Mouse (Mus musculus): Measurements from ENCODE around the gene Krt77. TPM values are rescaled to one million over a fixed set of nuclear protein-coding genes. Genes with fewer than 3 reads are reported as not detected.

Krt77 gene
- total RNA-seq, 2 experiments from 2014 or later = not detected

DNA sequence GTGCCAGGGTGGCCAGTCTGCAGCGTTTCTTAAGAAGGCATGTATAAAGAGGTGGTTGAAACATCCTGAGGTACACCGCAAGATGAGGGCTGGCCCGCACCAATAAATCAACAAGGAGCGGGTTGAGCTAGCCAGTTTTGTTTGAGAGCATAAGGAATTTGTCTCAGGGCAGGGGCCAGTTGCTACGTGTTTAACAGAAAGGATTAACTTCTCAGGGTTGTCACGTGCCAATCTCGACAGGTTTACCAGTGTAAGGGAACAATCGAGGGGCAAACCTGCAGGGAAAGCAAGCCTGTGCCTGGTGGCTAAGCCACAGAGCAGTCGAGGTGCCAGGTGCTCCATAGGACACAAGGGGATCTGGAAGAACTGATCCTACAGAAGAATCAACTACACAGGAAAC lies 26.3 kb downstream of the Krt77 start:
- no peak for DNase-seq
- intact Hi-C loops (cut with DNase I) = no loop called here

DNA sequence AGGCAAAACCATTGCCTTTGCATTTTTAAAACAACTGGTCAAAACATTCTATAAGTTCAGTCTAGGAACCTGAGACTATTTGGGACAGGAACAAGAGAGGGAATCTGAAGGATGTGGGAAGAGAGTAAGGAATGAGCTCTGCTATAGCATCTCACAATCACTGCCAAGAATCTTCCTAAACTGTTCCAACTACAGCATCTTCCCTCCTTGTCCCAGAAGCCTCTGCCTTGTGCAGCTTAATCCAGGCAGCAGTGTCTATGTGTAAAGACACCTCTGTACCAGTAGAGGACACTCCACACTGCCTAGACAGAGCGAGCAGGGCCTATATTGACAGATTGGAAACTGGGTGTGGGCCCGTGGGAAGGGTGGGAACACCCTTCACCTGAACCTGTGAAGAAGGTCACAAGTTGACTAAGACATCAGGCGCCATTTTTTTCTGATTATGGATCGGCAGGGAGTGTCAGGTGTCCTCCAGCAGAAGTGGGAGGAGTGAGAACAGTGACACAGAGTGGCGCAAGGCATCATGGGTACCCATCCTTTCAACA lies 34.6 kb downstream of the Krt77 start:
- intact Hi-C loops (cut with DNase I) = no loop called here
- no peak for DNase-seq

DNA sequence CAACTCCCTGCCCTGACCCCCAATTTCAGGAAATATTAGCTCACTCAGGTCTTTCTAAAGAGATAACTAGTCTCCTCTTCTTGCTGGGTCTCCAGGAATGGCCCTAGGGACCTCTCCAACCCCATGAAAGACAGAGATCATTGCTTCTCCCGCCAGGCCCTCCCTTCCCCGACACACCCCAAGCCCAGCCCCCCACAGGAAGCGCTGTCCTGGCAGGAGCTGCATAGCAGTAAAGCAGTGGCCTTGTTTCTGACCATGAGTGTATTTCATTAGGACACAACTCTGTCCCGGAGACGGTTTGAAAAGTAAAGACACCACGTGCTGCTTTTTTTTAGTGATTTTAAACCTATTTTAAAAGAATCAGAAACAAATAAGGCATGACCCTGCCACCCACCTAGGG lies 36.4 kb downstream of the Krt77 start:
- intact Hi-C loops (cut with DNase I) = no loop called here
- no peak for DNase-seq

DNA sequence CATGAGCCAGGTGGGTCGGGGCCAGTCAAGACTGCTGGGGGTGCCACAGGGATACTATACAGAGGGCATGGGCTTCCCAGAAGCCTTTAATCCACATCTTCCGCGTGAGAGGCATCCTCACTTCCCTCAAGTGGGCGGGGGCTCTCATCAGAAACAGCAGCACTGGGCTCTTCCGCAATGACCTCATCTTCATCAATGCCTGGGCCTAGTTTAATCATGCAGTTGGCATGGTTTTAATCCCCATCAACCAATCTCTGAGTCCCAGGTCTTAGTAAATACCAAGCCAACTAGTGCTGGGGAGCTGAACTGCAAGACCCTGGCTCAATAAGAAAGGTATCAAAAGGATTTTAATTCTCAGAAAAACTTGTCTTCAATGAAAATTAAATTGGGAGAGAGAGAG lies 40.1 kb downstream of the Krt77 start:
- intact Hi-C loops (cut with DNase I) = no loop called here
- no peak for DNase-seq

DNA sequence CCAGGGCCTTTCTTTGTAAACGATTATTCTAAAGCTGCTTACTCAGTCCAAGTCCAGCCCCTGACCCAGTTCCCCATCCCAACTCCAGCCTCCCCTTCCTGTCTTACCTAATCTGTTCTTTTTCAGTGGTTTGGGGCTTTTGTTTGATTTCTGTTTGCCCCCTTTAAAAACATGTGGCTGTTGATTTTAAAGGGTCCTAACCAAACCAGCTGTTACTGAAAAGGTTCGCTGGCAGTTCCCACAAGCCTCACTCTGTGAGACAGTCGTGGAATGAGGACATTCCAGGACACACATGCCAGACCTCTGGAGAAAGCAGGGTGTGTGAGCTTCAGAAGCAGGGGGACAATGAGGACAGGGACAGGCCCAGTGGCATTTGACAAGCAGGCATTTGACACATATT lies 47.7 kb downstream of the Krt77 start:
- intact Hi-C loops (cut with DNase I) = no loop called here
- DNase-seq = no peak

DNA sequence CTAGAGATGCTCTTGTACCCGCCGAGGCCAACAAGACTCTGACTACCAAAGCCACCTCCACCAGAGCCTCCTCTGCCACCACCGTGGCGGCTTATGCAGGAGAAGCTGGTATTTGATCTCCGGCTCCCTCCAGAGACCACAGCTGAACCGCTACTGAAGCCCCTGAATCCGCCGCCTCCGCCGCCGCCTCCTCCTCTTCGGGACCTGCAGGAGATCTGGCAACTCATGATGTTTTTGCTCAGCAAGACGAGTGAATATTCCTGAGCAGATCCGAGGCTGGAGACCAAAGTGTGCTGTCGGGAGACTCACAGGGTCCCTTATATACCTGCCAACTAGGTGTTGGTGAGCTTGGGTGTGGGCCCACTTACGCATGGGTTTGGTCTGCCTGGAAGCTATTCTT lies 51.6 kb downstream of the Krt77 start, which contains the start of gene Krt2:
TSS of gene Krt2 (minus strand) at position 295 of the 400 bp plus-strand sequence.
- intact Hi-C loops (cut with DNase I) = no loop called here
- DNase-seq = no peak

Small RNAs within 50 kb of the gene (microRNA-seq; reads per million reads assigned to microRNA genes)
- 0 reads per million in 2 experiments for gene Gm44356

Other genes starting within 250 kb of the Krt77 start
- gene Gm5414, start 241.5 kb downstream of the Krt77 start, total RNA-seq (2021) = not detected
- gene Gm5478, start 222.3 kb downstream of the Krt77 start, total RNA-seq (2021) = not detected
- gene Krt6b, start 189.4 kb downstream of the Krt77 start, total RNA-seq (2021) = under 1 TPM; 0.12 to 0.15 TPM
- not detected for gene Krt6a, start 175.4 kb downstream of the Krt77 start, total RNA-seq (2021)
- not detected for gene Krt5, start 156.8 kb downstream of the Krt77 start, total RNA-seq (2021)
- gene Krt71, start 126.6 kb downstream of the Krt77 start, total RNA-seq (2021) = not detected
- not detected for gene Krt72, start 83.2 kb downstream of the Krt77 start, total RNA-seq (2021)
- not detected for gene Krt73, start 67.4 kb downstream of the Krt77 start, total RNA-seq (2021)
- not detected for gene Krt2, start 51.5 kb downstream of the Krt77 start, total RNA-seq (2021)
- not detected for gene Krt1, start 18.9 kb downstream of the Krt77 start, total RNA-seq (2021)
- gene Krt76, start 23.2 kb upstream of the Krt77 start, total RNA-seq (2021) = not detected
- gene Krt4, start 55.0 kb upstream of the Krt77 start, total RNA-seq (2021) = not detected
- gene Krt79, start 70.6 kb upstream of the Krt77 start, total RNA-seq (2021) = under 1 TPM; 0.36 to 0.40 TPM
- gene Krt78, start 84.6 kb upstream of the Krt77 start, total RNA-seq (2021) = not detected
- gene Krt8, start 134.8 kb upstream of the Krt77 start, total RNA-seq (2021) = 1 to 10 TPM; 3.5 to 4.8 TPM
- 1 to 10 TPM; 6.5 to 7.2 TPM for gene Krt18, start 158.5 kb upstream of the Krt77 start, total RNA-seq (2021)
- 100 to 1,000 TPM; 149 to 154 TPM for gene Eif4b, start 204.1 kb upstream of the Krt77 start, total RNA-seq (2021)
- 100 to 1,000 TPM in 1 of 2 experiments, 10 to 100 TPM in 1; 95.1 to 108 TPM for gene Tns2, start 230.7 kb upstream of the Krt77 start, total RNA-seq (2021)